Mouse (Mus musculus): ENCODE data around the gene Olfr644. TPM values are rescaled to one million over a fixed set of nuclear protein-coding genes. Genes with fewer than 3 reads are reported as not detected.

Olfr644 gene
- polyA plus RNA-seq, 1 experiment from 2014 or later, result not detected

DNA sequence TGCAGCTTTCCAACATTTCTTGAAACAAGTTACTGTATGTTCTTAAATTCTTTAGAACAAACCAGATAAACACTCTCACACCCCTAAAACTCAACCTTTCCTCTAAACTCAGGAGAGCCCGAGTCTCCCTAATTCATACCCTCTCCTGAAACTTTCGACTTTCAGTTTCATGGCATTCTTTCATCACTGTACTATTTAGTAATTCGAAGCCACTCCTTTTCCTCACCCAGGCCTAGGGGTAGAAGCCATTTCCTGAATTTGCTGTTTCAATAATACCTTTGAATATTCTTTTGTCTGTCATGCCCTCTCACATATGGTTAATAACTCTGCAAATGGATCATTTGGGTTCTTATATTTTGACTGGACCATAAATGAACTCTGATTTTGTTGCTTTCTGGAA lies 44.7 kb downstream of the Olfr644 start:
- H3K4me2 ChIP-seq (ENCODE audit: low read depth, low read length), result no peak overlapping the region
- H3K27me3 ChIP-seq (ENCODE audit: control insufficient read depth, insufficient read depth, low read depth, low read length), result no peaks in the 10 kb centered on the region
- 58% methylated on average over 3 of the region's 3 CpGs for whole genome bisulfite sequencing (ENCODE audit: insufficient replicate concordance)
- no peaks in the 10 kb centered on the region for H3K4me1 ChIP-seq (ENCODE audit: control insufficient read depth, low read depth, low read length)
- H3K9me3 ChIP-seq (replicated peaks; ENCODE audit: control insufficient read depth, low read length), result no peaks in the 10 kb centered on the region
- H3K4me3 ChIP-seq (ENCODE audit: low read depth, low read length), result no peak overlapping the region
- H3K9ac ChIP-seq (ENCODE audit: low read depth, low read length), result no peak overlapping the region
- no peaks in the 10 kb centered on the region for H3K36me3 ChIP-seq (ENCODE audit: control insufficient read depth, insufficient read depth)
- no peak overlapping the region for H3K27ac ChIP-seq (ENCODE audit: low read length)
- ATAC-seq (ENCODE audit: low read depth), result no peak

DNA sequence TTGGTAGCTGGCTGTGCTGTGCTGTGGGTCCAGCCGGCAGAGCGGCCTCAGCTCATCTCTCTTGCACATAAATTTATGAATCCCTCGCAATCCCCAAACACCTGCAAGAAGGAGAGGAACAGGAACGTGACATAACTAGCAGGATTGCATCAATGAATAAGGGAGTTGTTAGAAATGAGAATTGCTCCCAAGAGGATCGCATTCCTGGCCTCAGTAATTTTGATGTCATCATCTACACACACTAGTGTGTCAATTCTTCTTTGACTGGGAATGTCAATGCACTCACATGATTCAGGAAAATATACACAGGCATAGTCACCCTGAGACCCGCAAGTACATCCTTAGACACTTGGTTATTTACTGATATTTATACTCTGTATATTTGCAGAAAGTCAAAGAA lies 46.2 kb downstream of the Olfr644 start, which contains the start of gene Olfr640:
Olfr640 (minus strand) TSS at position 101 of the 400 bp plus-strand sequence.
- H3K9me3 ChIP-seq (replicated peaks; ENCODE audit: control insufficient read depth, low read length), result no peaks in the 10 kb centered on the region
- whole genome bisulfite sequencing (ENCODE audit: insufficient replicate concordance), result 57% methylated on average over 6 of the region's 6 CpGs

DNA sequence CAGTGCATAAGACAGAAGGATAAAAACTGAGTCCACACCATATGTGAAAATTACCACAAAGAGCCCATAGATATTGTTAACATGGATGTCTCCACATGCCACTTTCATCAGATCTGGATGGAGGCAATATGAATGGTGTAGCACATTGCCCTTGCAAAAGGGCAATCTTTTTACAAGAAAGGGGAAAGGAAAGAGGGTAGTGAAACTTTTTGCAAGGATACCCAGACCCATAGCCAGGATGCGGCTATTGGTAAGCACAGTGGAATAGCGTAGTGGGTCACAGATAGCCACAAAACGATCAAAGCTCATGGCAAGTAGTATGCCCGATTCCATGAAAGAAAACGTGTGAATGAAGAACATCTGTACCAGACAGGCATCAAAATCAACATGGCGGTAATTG lies 50.0 kb downstream of the Olfr644 start:
- ATAC-seq (ENCODE audit: low read depth), result no peak
- H3K4me1 ChIP-seq (ENCODE audit: control insufficient read depth, low read depth, low read length), result no peaks in the 10 kb centered on the region
- H3K36me3 ChIP-seq (ENCODE audit: control insufficient read depth, insufficient read depth), result no peaks in the 10 kb centered on the region
- H3K9ac ChIP-seq (ENCODE audit: low read depth, low read length), result no peak overlapping the region
- no peaks in the 10 kb centered on the region for H3K27me3 ChIP-seq (ENCODE audit: control insufficient read depth, insufficient read depth, low read depth, low read length)
- H3K9me3 ChIP-seq (replicated peaks; ENCODE audit: control insufficient read depth, low read length), result no peaks in the 10 kb centered on the region
- WGBS (ENCODE audit: insufficient replicate concordance), result 68% methylated on average over 6 of the region's 6 CpGs
- H3K27ac ChIP-seq (ENCODE audit: low read length), result no peak overlapping the region
- no peak overlapping the region for H3K4me2 ChIP-seq (ENCODE audit: low read depth, low read length)
- no peak overlapping the region for H3K4me3 ChIP-seq (ENCODE audit: low read depth, low read length)

More for the DNA sequence above, 46.2 kb downstream of the Olfr644 start, which contains the start of gene Olfr640:
- H3K4me2 ChIP-seq (ENCODE audit: low read depth, low read length), result no peak within 1 kb of the TSS
- H3K4me1 ChIP-seq (ENCODE audit: control insufficient read depth, low read depth, low read length), result no peaks in the 10 kb centered on the region
- ATAC-seq (ENCODE audit: low read depth), result no peak
- no peak within 1 kb of the TSS for H3K4me3 ChIP-seq (ENCODE audit: low read depth, low read length)
- no peak within 1 kb of the TSS for H3K9ac ChIP-seq (ENCODE audit: low read depth, low read length)
- H3K27ac ChIP-seq (ENCODE audit: low read length), result no peak within 1 kb of the TSS
- H3K27me3 ChIP-seq (ENCODE audit: control insufficient read depth, insufficient read depth, low read depth, low read length), result no peaks in the 10 kb centered on the region
- H3K36me3 ChIP-seq (ENCODE audit: control insufficient read depth, insufficient read depth), result no peaks in the 10 kb centered on the region

DNA sequence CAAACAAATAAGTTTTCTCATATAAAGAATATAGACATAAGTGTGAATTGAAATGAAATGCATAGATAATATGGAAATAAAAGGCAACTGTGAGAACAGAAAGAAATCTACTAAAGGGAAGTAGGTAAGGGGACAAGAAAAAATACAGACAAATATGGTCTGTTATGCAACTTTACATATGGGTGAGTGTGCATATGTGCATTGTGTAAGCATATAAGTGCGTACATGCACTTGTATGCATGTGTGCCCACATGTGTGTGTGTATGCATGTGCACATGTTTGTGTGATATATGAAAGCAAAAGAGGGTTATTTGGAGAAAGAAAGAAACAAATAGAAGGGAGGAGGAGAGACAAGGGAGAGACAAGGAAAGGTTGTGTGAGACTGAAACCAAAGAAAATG lies 52.7 kb downstream of the Olfr644 start:
- Histone ChIP-seq H3K4me3 (ENCODE audit: low read depth, low read length) (no peak overlapping the region), H3K4me1 (ENCODE audit: control insufficient read depth, low read depth, low read length) (no peaks in the 10 kb centered on the region), H3K27me3 (ENCODE audit: control insufficient read depth, insufficient read depth, low read depth, low read length) (no peaks in the 10 kb centered on the region), H3K9ac (ENCODE audit: low read depth, low read length) (no peak overlapping the region), H3K27ac (ENCODE audit: low read length) (no peak overlapping the region), H3K36me3 (ENCODE audit: control insufficient read depth, insufficient read depth) (no peaks in the 10 kb centered on the region), H3K9me3 (replicated peaks; ENCODE audit: control insufficient read depth, low read length) (no peaks in the 10 kb centered on the region), H3K4me2 (ENCODE audit: low read depth, low read length) (no peak overlapping the region)
- ATAC-seq (ENCODE audit: low read depth), result no peak
- 75% methylated on average over 1 of the region's 1 CpGs for WGBS (ENCODE audit: insufficient replicate concordance)

DNA sequence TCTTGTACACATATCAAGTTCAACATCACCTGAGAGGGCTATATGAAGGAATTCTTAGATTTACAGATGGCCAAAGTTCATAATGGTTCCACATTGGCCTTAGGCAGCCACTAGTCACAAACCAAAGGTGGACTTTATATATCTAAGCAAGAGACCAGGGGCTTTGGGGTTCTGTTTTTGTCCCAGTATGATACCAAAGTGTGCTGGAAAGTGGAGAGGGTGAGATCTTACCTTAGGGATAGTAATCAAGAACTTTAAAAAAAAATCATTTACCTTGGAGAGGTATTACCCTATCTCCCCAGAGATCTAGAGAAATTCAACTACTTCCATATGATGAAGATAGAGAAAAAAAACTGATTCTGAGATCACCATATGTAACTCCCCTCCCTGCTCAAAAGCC lies 54.5 kb downstream of the Olfr644 start, which contains the start of gene Olfr639:
Olfr639 (minus strand) TSS at position 101 of the 400 bp plus-strand sequence.
- no peaks in the 10 kb centered on the region for H3K4me1 ChIP-seq (ENCODE audit: control insufficient read depth, low read depth, low read length)
- H3K27me3 ChIP-seq (ENCODE audit: control insufficient read depth, insufficient read depth, low read depth, low read length), result no peaks in the 10 kb centered on the region
- no peak within 1 kb of the TSS for H3K9ac ChIP-seq (ENCODE audit: low read depth, low read length)
- no peak within 1 kb of the TSS for H3K4me3 ChIP-seq (ENCODE audit: low read depth, low read length)
- H3K36me3 ChIP-seq (ENCODE audit: control insufficient read depth, insufficient read depth), result no peaks in the 10 kb centered on the region
- no peak within 1 kb of the TSS for H3K4me2 ChIP-seq (ENCODE audit: low read depth, low read length)
- H3K27ac ChIP-seq (ENCODE audit: low read length), result no peak within 1 kb of the TSS
- H3K9me3 ChIP-seq (replicated peaks; ENCODE audit: control insufficient read depth, low read length), result no peaks in the 10 kb centered on the region
- ATAC-seq (ENCODE audit: low read depth), result no peak

Other genes starting within 250 kb of the Olfr644 start
- 113,562 and 115,549 TPM in 2 replicates for gene Hbb-bs, start 243.8 kb downstream of the Olfr644 start, polyA plus RNA-seq (2015; fragmentation: Nextera tagmentation; extraction: Ambion mirVana)
- 0.22 TPM in 1 of 2 replicates, not detected in the other for gene Hbb-bh2, start 231.3 kb downstream of the Olfr644 start, polyA plus RNA-seq (2015; fragmentation: Nextera tagmentation; extraction: Ambion mirVana)
- gene Hbb-bh1, start 228.7 kb downstream of the Olfr644 start, polyA plus RNA-seq (2015; fragmentation: Nextera tagmentation; extraction: Ambion mirVana), result 24.9 and 31.8 TPM in 2 replicates
- 114 and 115 TPM in 2 replicates for gene Hbb-y, start 218.7 kb downstream of the Olfr644 start, polyA plus RNA-seq (2015; fragmentation: Nextera tagmentation; extraction: Ambion mirVana)
- not detected in 2 replicates for gene Olfr66, start 185.6 kb downstream of the Olfr644 start, polyA plus RNA-seq (2015; fragmentation: Nextera tagmentation; extraction: Ambion mirVana)
- gene Olfr64, start 177.4 kb downstream of the Olfr644 start, polyA plus RNA-seq (2015; fragmentation: Nextera tagmentation; extraction: Ambion mirVana), result not detected in 2 replicates
- gene Olfr65, start 168.4 kb downstream of the Olfr644 start, polyA plus RNA-seq (2015; fragmentation: Nextera tagmentation; extraction: Ambion mirVana), result not detected in 2 replicates
- 0.13 TPM in 1 of 2 replicates, not detected in the other for gene Olfr631, start 143.0 kb downstream of the Olfr644 start, polyA plus RNA-seq (2015; fragmentation: Nextera tagmentation; extraction: Ambion mirVana)
- 0.18 and 0.29 TPM in 2 replicates for gene Olfr632, start 137.5 kb downstream of the Olfr644 start, polyA plus RNA-seq (2015; fragmentation: Nextera tagmentation; extraction: Ambion mirVana)
- gene Olfr633, start 127.4 kb downstream of the Olfr644 start, polyA plus RNA-seq (2015; fragmentation: Nextera tagmentation; extraction: Ambion mirVana), result not detected in 2 replicates
- not detected in 2 replicates for gene Olfr635, start 100.7 kb downstream of the Olfr644 start, polyA plus RNA-seq (2015; fragmentation: Nextera tagmentation; extraction: Ambion mirVana)
- gene Olfr638, start 73.1 kb downstream of the Olfr644 start, polyA plus RNA-seq (2015; fragmentation: Nextera tagmentation; extraction: Ambion mirVana), result not detected in 2 replicates
- gene Olfr639, start 54.6 kb downstream of the Olfr644 start, polyA plus RNA-seq (2015; fragmentation: Nextera tagmentation; extraction: Ambion mirVana), result not detected in 2 replicates
- not detected in 2 replicates for gene Olfr640, start 46.3 kb downstream of the Olfr644 start, polyA plus RNA-seq (2015; fragmentation: Nextera tagmentation; extraction: Ambion mirVana)
- gene Olfr641, start 36.4 kb downstream of the Olfr644 start, polyA plus RNA-seq (2015; fragmentation: Nextera tagmentation; extraction: Ambion mirVana), result not detected in 2 replicates
- gene Olfr642, start 19.2 kb downstream of the Olfr644 start, polyA plus RNA-seq (2015; fragmentation: Nextera tagmentation; extraction: Ambion mirVana), result not detected in 2 replicates
- gene 4930516K23Rik, start 10.4 kb downstream of the Olfr644 start, polyA plus RNA-seq (2015; fragmentation: Nextera tagmentation; extraction: Ambion mirVana), result not detected in 2 replicates
- not detected in 2 replicates for gene Olfr645, start 13.6 kb upstream of the Olfr644 start, polyA plus RNA-seq (2015; fragmentation: Nextera tagmentation; extraction: Ambion mirVana)
- not detected in 2 replicates for gene Olfr646, start 33.0 kb upstream of the Olfr644 start, polyA plus RNA-seq (2015; fragmentation: Nextera tagmentation; extraction: Ambion mirVana)
- not detected in 2 replicates for gene Ubqln5, start 58.0 kb upstream of the Olfr644 start, polyA plus RNA-seq (2015; fragmentation: Nextera tagmentation; extraction: Ambion mirVana)
- not detected in 2 replicates for gene Olfr643, start 65.5 kb upstream of the Olfr644 start, polyA plus RNA-seq (2015; fragmentation: Nextera tagmentation; extraction: Ambion mirVana)
- not detected in 2 replicates for gene Ubqln3, start 71.4 kb upstream of the Olfr644 start, polyA plus RNA-seq (2015; fragmentation: Nextera tagmentation; extraction: Ambion mirVana)
- gene Ubqlnl, start 78.7 kb upstream of the Olfr644 start, polyA plus RNA-seq (2015; fragmentation: Nextera tagmentation; extraction: Ambion mirVana), result not detected in 2 replicates
- not detected in 2 replicates for gene Olfm5, start 93.0 kb upstream of the Olfr644 start, polyA plus RNA-seq (2015; fragmentation: Nextera tagmentation; extraction: Ambion mirVana)
- gene Olfr648, start 111.5 kb upstream of the Olfr644 start, polyA plus RNA-seq (2015; fragmentation: Nextera tagmentation; extraction: Ambion mirVana), result 0.04 and 0.05 TPM in 2 replicates
- gene Olfr649, start 124.1 kb upstream of the Olfr644 start, polyA plus RNA-seq (2015; fragmentation: Nextera tagmentation; extraction: Ambion mirVana), result not detected in 2 replicates
- 0.22 and 0.37 TPM in 2 replicates for gene Trim6, start 146.9 kb upstream of the Olfr644 start, polyA plus RNA-seq (2015; fragmentation: Nextera tagmentation; extraction: Ambion mirVana)
- gene Trim34a, start 172.6 kb upstream of the Olfr644 start, polyA plus RNA-seq (2015; fragmentation: Nextera tagmentation; extraction: Ambion mirVana), result 1.3 and 1.4 TPM in 2 replicates
- gene Trim5, start 216.2 kb upstream of the Olfr644 start, polyA plus RNA-seq (2015; fragmentation: Nextera tagmentation; extraction: Ambion mirVana), result 0.33 and 0.43 TPM in 2 replicates
- gene Trim12a, start 243.6 kb upstream of the Olfr644 start, polyA plus RNA-seq (2015; fragmentation: Nextera tagmentation; extraction: Ambion mirVana), result 2.8 and 3.0 TPM in 2 replicates

Measured in liver, embryonic 16.5 days (tissue).